In genomic region chr8:122306660-122307399, GRCm38 (mm10) we compare ENCODE assay signal across 11 mouse cellular contexts. TPM values are rescaled to one million over a fixed set of nuclear protein-coding genes. Genes with fewer than 3 reads are reported as not detected.
DNase-seq lines count a peak whose midpoint lies in the region; ATAC-seq and TF ChIP-seq lines count a peak whose summit lies in the region.
"Had no signal": no experiment of that assay in that cellular context is flagged by ENCODE, and none has a peak within 500 bp of the region (broad histone marks: within the 10 kb centered on the region; RNA-seq: fewer than 3 reads in every experiment).

No protein-coding gene starts in this region.

- H3K27me3 ChIP-seq in kidney, embryonic 15.5 days: no peaks in the 10 kb centered on the region
- no peaks in the 10 kb centered on the region for H3K27me3 ChIP-seq in intestine, embryonic 16.5 days (replicated peaks; ENCODE audit: control insufficient read depth, insufficient read depth, low read length)
- H3K27me3 ChIP-seq in liver, embryonic 16.5 days (ENCODE audit: control insufficient read depth, insufficient read depth, low read depth, low read length): no peaks in the 10 kb centered on the region
- H3K27me3 ChIP-seq: heart, embryonic 12.5 days had no signal

- H3K4me3 ChIP-seq in kidney, embryonic 15.5 days (replicated peaks): no peak overlapping the region
- no peak overlapping the region for H3K4me3 ChIP-seq in bone marrow, adult 2 months (replicated peaks; ENCODE audit: control insufficient read depth, low read depth, low read length)
- H3K4me3 ChIP-seq in intestine, embryonic 16.5 days (ENCODE audit: low read length): no peak overlapping the region
- peak overlapping the region; percentile 25 for H3K4me3 ChIP-seq in liver, embryonic 16.5 days (ENCODE audit: low read depth, low read length)
- H3K4me3 ChIP-seq: heart, embryonic 12.5 days had no signal

- H3K9ac ChIP-seq in kidney, embryonic 15.5 days: no peak overlapping the region
- H3K9ac ChIP-seq in intestine, embryonic 16.5 days (ENCODE audit: low read depth, low read length): peak overlapping the region; percentile 52; the same call in 1 of the 2 replicates
- H3K9ac ChIP-seq in liver, embryonic 16.5 days (ENCODE audit: low read depth, low read length): peak overlapping the region; percentile 68
- H3K9ac ChIP-seq: heart, embryonic 12.5 days had no signal

- ATAC-seq in kidney, embryonic 15.5 days (replicated peaks; ENCODE audit: low FRiP score): 0 out of 2 replicates have a peak, but pooled peaks have one; percentile 17
- peak; percentile 82 for ATAC-seq in intestine, embryonic 16.5 days
- peak; percentile 22 for ATAC-seq in liver, embryonic 16.5 days (ENCODE audit: low read depth)
- no peak for ATAC-seq in megakaryocyte-erythroid progenitor cell, adult 5-6 weeks (replicated peaks; ENCODE audit: low FRiP score, low TSS enrichment, poor library complexity, severe bottlenecking)
- ATAC-seq: activated CD4-positive, CD25-positive, alpha-beta regulatory T cell, adult 4 months had no signal

- H3K4me1 ChIP-seq in kidney, embryonic 15.5 days: peaks cover 26% of the 10 kb centered on the region
- H3K4me1 ChIP-seq in bone marrow, adult 2 months (ENCODE audit: control insufficient read depth, insufficient read depth, low read length): peaks cover 9% of the 10 kb centered on the region
- H3K4me1 ChIP-seq in intestine, embryonic 16.5 days (ENCODE audit: control insufficient read depth, insufficient read depth, low read length): peaks cover 89% of the 10 kb centered on the region
- peaks cover 100% of the 10 kb centered on the region for H3K4me1 ChIP-seq in liver, embryonic 16.5 days (ENCODE audit: control insufficient read depth, low read depth, low read length)

- no peak overlapping the region for H3K4me2 ChIP-seq in kidney, embryonic 15.5 days
- peak overlapping the region; percentile 29 for H3K4me2 ChIP-seq in intestine, embryonic 16.5 days (ENCODE audit: low read depth, low read length)
- peak overlapping the region; percentile 35 for H3K4me2 ChIP-seq in liver, embryonic 16.5 days (ENCODE audit: low read depth, low read length)
- H3K4me2 ChIP-seq: heart, embryonic 12.5 days had no signal

- DNase-seq in kidney, adult 11 months: no peak
- no peak for DNase-seq in heart, adult 18-20 months
- DNase-seq: lung, postnatal 14 days had no signal

- H3K9me3 ChIP-seq in kidney, embryonic 15.5 days (replicated peaks): no peaks in the 10 kb centered on the region
- no peaks in the 10 kb centered on the region for H3K9me3 ChIP-seq in intestine, embryonic 16.5 days (ENCODE audit: control insufficient read depth, low read length)
- H3K9me3 ChIP-seq in liver, embryonic 16.5 days (replicated peaks; ENCODE audit: control insufficient read depth, low read length): no peaks in the 10 kb centered on the region
- H3K9me3 ChIP-seq: heart, embryonic 12.5 days had no signal

- H3K27ac ChIP-seq in kidney, embryonic 15.5 days: no peak overlapping the region
- H3K27ac ChIP-seq in bone marrow, adult 2 months (ENCODE audit: control insufficient read depth, insufficient read depth, low read depth, low read length, poor library complexity): peak overlapping the region; percentile 71
- H3K27ac ChIP-seq in intestine, embryonic 16.5 days (ENCODE audit: low read length): peak overlapping the region; percentile 90
- H3K27ac ChIP-seq in liver, embryonic 16.5 days (ENCODE audit: low read length): peak overlapping the region; percentile 97

- peaks cover 42% of the 10 kb centered on the region for H3K36me3 ChIP-seq in kidney, embryonic 15.5 days
- H3K36me3 ChIP-seq in intestine, embryonic 16.5 days (ENCODE audit: control insufficient read depth, insufficient read depth, low read length): no peaks in the 10 kb centered on the region
- H3K36me3 ChIP-seq in liver, embryonic 16.5 days (ENCODE audit: control insufficient read depth, insufficient read depth): peaks cover 44% of the 10 kb centered on the region

- no peak for TF ChIP-seq POLR2A in bone marrow, adult 2 months (IDR thresholded peaks at IDR 0.05; ENCODE audit: borderline replicate concordance, control insufficient read depth, low read depth, low read length)

- TF ChIP-seq CTCF in bone marrow, adult 2 months (IDR thresholded peaks at IDR 0.05; ENCODE audit: control insufficient read depth, insufficient read depth, low read length): no peak

- 76% methylated on average over 26 of the region's 26 CpGs for WGBS in kidney, embryonic 15.5 days
- WGBS in bone marrow, adult 2 months: 61% methylated on average over 26 of the region's 26 CpGs
- WGBS in intestine, embryonic 16.5 days: 55% methylated on average over 26 of the region's 26 CpGs
- 33% methylated on average over 26 of the region's 26 CpGs for WGBS in liver, embryonic 16.5 days (ENCODE audit: insufficient replicate concordance)

RNA-seq across cellular contexts. Expression of gene Zfpm1, which starts 24.9 kb away (rescaled TPM):
- polyA plus RNA-seq in kidney, embryonic 15.5 days (2015; fragmentation: Nextera tagmentation; extraction: Ambion mirVana): 2.2 and 2.4 TPM in 2 replicates
- polyA plus RNA-seq in bone marrow, adult 2 months (2011; ENCODE audit: insufficient read depth, insufficient read length, low replicate concordance, missing spikeins): 125 and 324 TPM in 2 replicates
- 2.6 and 2.7 TPM in 2 replicates for polyA plus RNA-seq in intestine, embryonic 16.5 days (2015; fragmentation: Nextera tagmentation; extraction: Ambion mirVana)
- polyA plus RNA-seq in liver, embryonic 16.5 days (2015; fragmentation: Nextera tagmentation; extraction: Ambion mirVana): 6.8 and 8.1 TPM in 2 replicates
- total RNA-seq in megakaryocyte-erythroid progenitor cell, adult 5-6 weeks (2014; fragmentation: Nextera tagmentation): 188 and 219 TPM in 2 replicates
- 43.8 and 102 TPM in 2 replicates for total RNA-seq in megakaryocyte-erythroid progenitor cell, adult 5-6 weeks (2017)
- total RNA-seq in heart, adult 18-20 months (2021): 10 to 100 TPM; 18.4 to 23.0 TPM

RNA-seq across cellular contexts. Expression of gene Trhr2, which starts 53.7 kb away (rescaled TPM):
- polyA plus RNA-seq in kidney, embryonic 15.5 days (2015; fragmentation: Nextera tagmentation; extraction: Ambion mirVana): not detected in 2 replicates
- polyA plus RNA-seq in bone marrow, adult 2 months (2011; ENCODE audit: insufficient read depth, insufficient read length, low replicate concordance, missing spikeins): not detected in 2 replicates
- polyA plus RNA-seq in intestine, embryonic 16.5 days (2015; fragmentation: Nextera tagmentation; extraction: Ambion mirVana): not detected in 2 replicates
- not detected in 2 replicates for polyA plus RNA-seq in liver, embryonic 16.5 days (2015; fragmentation: Nextera tagmentation; extraction: Ambion mirVana)
- not detected in 2 replicates for total RNA-seq in megakaryocyte-erythroid progenitor cell, adult 5-6 weeks (2014; fragmentation: Nextera tagmentation)
- total RNA-seq in megakaryocyte-erythroid progenitor cell, adult 5-6 weeks (2017): not detected in 2 replicates
- total RNA-seq in heart, adult 18-20 months (2021): not detected
- total RNA-seq: ES-E14 had no signal
- polyA plus RNA-seq: activated CD4-positive, CD25-positive, alpha-beta regulatory T cell, adult 4 months; heart, embryonic 12.5 days had no signal

Comparison
In these comparisons a context has a peak if more than half of its experiments do, and no peak if none do; other contexts are left out.
1. RNA of gene Zfpm1, which starts 24.9 kb away (polyA plus RNA-seq): 125 to 324 TPM in bone marrow, adult 2 months; 6.8 to 8.1 TPM in liver, embryonic 16.5 days, 2.6 to 2.7 TPM in intestine, embryonic 16.5 days and 2.2 to 2.4 TPM in kidney, embryonic 15.5 days; every median in the first group is over 10 times any median in the second.